Mouse (Mus musculus) left cerebral cortex, adult 2 months (tissue): Measurements from ENCODE around the gene Gm14124. TPM values are rescaled to one million over a fixed set of nuclear protein-coding genes. Genes with fewer than 3 reads are reported as not detected.

Experiments used
- DNase-seq, 2 experiments: peaks; one replicate each; pipeline ENCODE4 v3.0.0; 2021 to 2022; ENCODE audit warnings: low spot score in 2 of 2, mixed read lengths in 1 of 2; ENCODE audit errors: extremely low spot score in 1 of 2
- H3K27ac ChIP-seq: fragments of 200-600 bp; 2 replicates; pipeline ENCODE4 v1.8.1; 2022
- H3K4me3 ChIP-seq: fragments of 200-600 bp; 2 replicates; pipeline ENCODE4 v1.8.1; 2022
- CTCF ChIP-seq: fragments of 200-600 bp; IDR thresholded peaks from 2 replicates; pipeline ENCODE4 v1.8.1; 2022; ENCODE audit warnings: antibody characterized with exemption, mild to moderate bottlenecking, moderate library complexity
- intact Hi-C: fragments of 180-260 bp; cut with DNase I; formaldehyde crosslinking; loops from one replicate; pipeline ENCODE4 v1.15.1; 2025
- total RNA-seq, 2 experiments: library from RNA; stranded (reverse); gene quantifications; 2 replicates each; pipeline ENCODE4 v1.2.3; 2021

Gene Gm14124
- total RNA-seq, 2 experiments from 2014 or later, result 0.32 to 0.37 TPM

GRCm38 (mm10) chr2:150318973-150319372, 61.7 kb downstream of the Gm14124 start:
- DNase-seq, result no peak
- Histone ChIP-seq H3K27ac (no peak overlapping the region), H3K4me3 (no peak overlapping the region)
- intact Hi-C loops, result no loop called here
- TF ChIP-seq CTCF, result no peak

Other genes starting within 250 kb of the Gm14124 start
- 10 to 100 TPM; 10.7 to 11.0 TPM for gene Zfp120, start 120.8 kb upstream of the Gm14124 start, total RNA-seq
- not detected for gene Gm10770, start 77.8 kb upstream of the Gm14124 start, total RNA-seq
- not detected for gene Gm14139, start 75.8 kb upstream of the Gm14124 start, total RNA-seq
- 1 to 10 TPM; 9.6 to 9.7 TPM for gene Zfp937, start 39.4 kb upstream of the Gm14124 start, total RNA-seq
- 1 to 10 TPM; 6.5 to 7.9 TPM for gene Gm21994, start 1.9 kb upstream of the Gm14124 start, total RNA-seq
- 1 to 10 TPM in 1 of 2 experiments, not detected in 1; 2.6 TPM for gene Gm10130, start 66.2 kb downstream of the Gm14124 start, total RNA-seq
- 1 to 10 TPM; 8.4 to 9.2 TPM for gene 3300002I08Rik, start 105.2 kb downstream of the Gm14124 start, total RNA-seq
- gene Zfp442, start 194.0 kb downstream of the Gm14124 start, total RNA-seq, result 1 to 10 TPM; 6.4 to 8.3 TPM
- under 1 TPM in 1 of 2 experiments, not detected in 1; 0.23 TPM for gene Zfp345, start 227.6 kb downstream of the Gm14124 start, total RNA-seq